Mouse (Mus musculus) forebrain, postnatal 0 days (tissue): ENCODE results near the gene Ift52. TPM values are rescaled to one million over a fixed set of nuclear protein-coding genes. Genes with fewer than 3 reads are reported as not detected.

Source experiments
- ATAC-seq: fragments of 200-750 bp; cut with Nextera tagmentation; 2 replicates; pipeline ENCODE4 v1.8.0; 2017; ENCODE audit warnings: mild to moderate bottlenecking, moderate library complexity
- DNase-seq: peaks from one replicate; pipeline ENCODE4 v3.0.0-alpha.2; 2015
- H3K27ac ChIP-seq: fragments of 300-500 bp; sonication (generic); 2 replicates; pipeline ENCODE4 v1.5.1; 2014; ENCODE audit warnings: low read depth, mild to moderate bottlenecking, antibody characterized with exemption, low read length, moderate library complexity, mixed read lengths
- H3K27me3 ChIP-seq: fragments of 300-500 bp; sonication (generic); 2 replicates; pipeline ENCODE4 v1.6.1; 2014; ENCODE audit warnings: mild to moderate bottlenecking, low read length, mixed read lengths; ENCODE audit not compliant: insufficient read depth
- H3K36me3 ChIP-seq: fragments of 300-500 bp; sonication (generic); 2 replicates; pipeline ENCODE4 v1.6.1; 2014; ENCODE audit warnings: mild to moderate bottlenecking, moderate library complexity; ENCODE audit not compliant: insufficient read depth
- H3K4me1 ChIP-seq: fragments of 300-500 bp; sonication (generic); 2 replicates; pipeline ENCODE4 v1.6.1; 2014; ENCODE audit warnings: antibody characterized with exemption; ENCODE audit not compliant: insufficient read depth
- H3K4me2 ChIP-seq: fragments of 300-500 bp; sonication (generic); 2 replicates; pipeline ENCODE4 v1.6.1; 2014; ENCODE audit warnings: low read depth, mild to moderate bottlenecking, moderate library complexity
- H3K4me3 ChIP-seq: fragments of 300-500 bp; sonication (generic); 2 replicates; pipeline ENCODE4 v1.5.1; 2014; ENCODE audit warnings: low read depth, low read length, mixed read lengths
- H3K9ac ChIP-seq: fragments of 300-500 bp; sonication (generic); 2 replicates; pipeline ENCODE4 v1.6.1; 2014; ENCODE audit warnings: mild to moderate bottlenecking
- H3K9me3 ChIP-seq: fragments of 300-500 bp; sonication (generic); 2 replicates; pipeline ENCODE4 v1.6.1; 2016; ENCODE audit warnings: low read length
- CTCF ChIP-seq: sonication (generic); IDR thresholded peaks from 2 replicates; pipeline ENCODE4 v1.5.1; 2016; ENCODE audit warnings: antibody characterized with exemption, control low read depth, low read depth
- WGBS: fragments of 180-500 bp; shearing (Covaris S2); extraction: QIAGEN DNeasy Blood & Tissue Kit; methylation state at CpG from one replicate; pipeline ENCODE4 v1.1.7; 2014; 5-methylcytosine and 5-hydroxymethylcytosine counted together
- polyA plus RNA-seq: library from polyadenylated mRNA; unstranded; fragments of >200 nt; fragmentation: Nextera tagmentation; extraction: Ambion mirVana; gene quantifications from 2 replicates; pipeline ENCODE4 v1.2.1, GENCODE M21; 2015
- total RNA-seq: library from RNA; depleted of rRNA; stranded (reverse); fragments of >200 nt; gene quantifications from 2 replicates; pipeline ENCODE4 v1.2.3, GENCODE M21; 2014; rRNA removed

The Ift52 gene
- 16.0 and 21.3 TPM in 2 replicates for total RNA-seq
- 26.5 and 31.4 TPM in 2 replicates for polyA plus RNA-seq

GRCm38 (mm10) chr2:163016916-163017743 is at the start of gene Ift52:
Gene Ift52 (plus strand): TSS chr2:163017354.
- Histone ChIP-seq H3K9ac (peak within 1 kb of the TSS; percentile 78), H3K4me3 (peak within 1 kb of the TSS; percentile 76), H3K9me3 (no peaks in the 10 kb centered on the region), H3K4me1 (no peaks in the 10 kb centered on the region), H3K27me3 (no peaks in the 10 kb centered on the region; the same call in 1 of the 2 replicates), H3K4me2 (peak within 1 kb of the TSS; percentile 70), H3K27ac (peak within 1 kb of the TSS; percentile 83), H3K36me3 (no peaks in the 10 kb centered on the region)
- WGBS: under 1% methylated on average over 57 of the region's 57 CpGs
- no peak for TF ChIP-seq CTCF
- peak; percentile 95 for DNase-seq
- peak; percentile 96 for ATAC-seq

DNA sequence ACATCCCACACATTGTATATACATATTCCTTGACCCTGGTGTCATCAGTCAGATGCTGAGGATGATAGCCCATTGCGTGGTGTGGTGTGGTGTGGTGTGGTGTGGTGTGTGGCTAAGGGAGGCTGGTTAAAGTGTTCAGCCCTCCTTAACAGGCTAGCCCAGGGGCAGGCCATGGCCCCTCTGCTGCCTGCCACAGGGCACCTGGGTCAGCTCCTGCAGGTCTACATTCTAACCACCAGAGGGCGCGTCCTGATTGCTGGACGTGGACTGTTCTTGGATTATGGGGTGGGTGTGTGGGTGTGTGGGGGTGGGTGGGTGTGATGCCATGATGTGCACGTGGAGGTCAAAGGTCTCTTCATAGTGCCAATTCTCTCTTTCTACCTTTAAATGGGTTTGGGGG is 48.8 kb upstream of the Ift52 start:
- Histone ChIP-seq H3K4me2 (no peak overlapping the region), H3K27ac (no peak overlapping the region), H3K9me3 (no peaks in the 10 kb centered on the region), H3K9ac (no peak overlapping the region), H3K36me3 (no peaks in the 10 kb centered on the region), H3K4me3 (no peak overlapping the region), H3K27me3 (no peaks in the 10 kb centered on the region), H3K4me1 (no peaks in the 10 kb centered on the region)
- TF ChIP-seq CTCF: peak; percentile 83
- DNase-seq (peak; percentile 22), ATAC-seq (no peak)
- 10% methylated on average over 5 of the region's 5 CpGs for WGBS

DNA sequence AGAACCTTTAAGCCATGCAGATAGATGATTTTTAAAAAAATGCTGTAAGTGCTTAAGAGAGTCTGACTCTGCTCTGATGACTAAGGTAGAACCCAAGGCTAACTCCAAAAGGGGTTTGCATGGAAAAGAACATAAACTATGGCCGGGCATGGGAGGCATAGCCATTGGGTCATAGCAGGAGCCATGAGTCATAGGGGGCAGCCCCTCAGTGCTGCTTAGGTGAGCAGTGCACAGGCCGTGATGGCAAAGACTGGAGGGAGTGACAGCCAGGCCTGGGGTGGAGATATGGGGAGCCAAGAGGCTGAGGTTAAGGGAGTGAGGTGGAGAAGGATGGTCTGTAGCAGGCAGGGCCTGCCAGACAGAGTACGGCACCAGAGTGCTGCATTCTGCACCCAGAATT is 48.1 kb upstream of the Ift52 start:
- Histone ChIP-seq H3K4me3 (no peak overlapping the region), H3K36me3 (no peaks in the 10 kb centered on the region), H3K9me3 (no peaks in the 10 kb centered on the region), H3K27ac (no peak overlapping the region), H3K4me2 (no peak overlapping the region), H3K9ac (no peak overlapping the region), H3K27me3 (no peaks in the 10 kb centered on the region), H3K4me1 (no peaks in the 10 kb centered on the region)
- TF ChIP-seq CTCF: no peak
- DNase-seq: no peak
- WGBS: 83% methylated on average over 3 of the region's 3 CpGs
- no peak for ATAC-seq

GRCm38 (mm10) chr2:162970896-162971295 is 46.3 kb upstream of the Ift52 start:
- no peaks in the 10 kb centered on the region for H3K27me3 ChIP-seq
- no peak for TF ChIP-seq CTCF
- H3K27ac ChIP-seq: no peak overlapping the region
- DNase-seq: no peak
- no peaks in the 10 kb centered on the region for H3K9me3 ChIP-seq
- whole genome bisulfite sequencing: 84% methylated on average over 6 of the region's 6 CpGs
- no peaks in the 10 kb centered on the region for H3K36me3 ChIP-seq
- ATAC-seq: no peak
- no peak overlapping the region for H3K4me2 ChIP-seq
- no peak overlapping the region for H3K9ac ChIP-seq
- H3K4me3 ChIP-seq: no peak overlapping the region
- H3K4me1 ChIP-seq: peaks cover 5% of the 10 kb centered on the region; the same call in 1 of the 2 replicates

DNA sequence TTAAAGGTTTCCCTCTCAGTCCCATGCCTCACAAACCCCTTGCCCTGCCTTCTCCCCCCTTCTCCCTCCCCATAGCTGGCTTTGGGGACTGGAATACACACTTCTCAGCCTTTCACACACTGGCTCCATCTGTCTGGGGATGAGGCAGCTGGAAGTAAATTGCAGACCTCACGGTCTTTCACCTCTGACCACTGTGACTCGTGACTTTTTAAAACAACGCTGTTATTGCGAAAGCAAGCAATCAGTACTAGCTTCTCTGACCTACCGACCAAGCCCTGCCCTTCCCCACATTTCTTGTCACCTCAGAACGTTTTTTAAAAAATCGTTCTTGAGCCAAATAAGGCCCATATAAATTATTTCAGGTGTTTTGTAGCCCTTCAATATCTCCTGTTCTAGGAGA is 44.4 kb upstream of the Ift52 start:
- ATAC-seq (no peak), DNase-seq (no peak)
- Histone ChIP-seq H3K36me3 (no peaks in the 10 kb centered on the region), H3K9me3 (no peaks in the 10 kb centered on the region), H3K4me1 (peaks cover 5% of the 10 kb centered on the region; the same call in 1 of the 2 replicates), H3K9ac (no peak overlapping the region), H3K27ac (no peak overlapping the region), H3K4me2 (no peak overlapping the region), H3K4me3 (no peak overlapping the region), H3K27me3 (no peaks in the 10 kb centered on the region)
- WGBS: 77% methylated on average over 7 of the region's 7 CpGs
- no peak for TF ChIP-seq CTCF

GRCm38 (mm10) chr2:162973206-162973605 is 43.9 kb upstream of the Ift52 start:
- WGBS: 75% methylated on average over 5 of the region's 5 CpGs

DNA sequence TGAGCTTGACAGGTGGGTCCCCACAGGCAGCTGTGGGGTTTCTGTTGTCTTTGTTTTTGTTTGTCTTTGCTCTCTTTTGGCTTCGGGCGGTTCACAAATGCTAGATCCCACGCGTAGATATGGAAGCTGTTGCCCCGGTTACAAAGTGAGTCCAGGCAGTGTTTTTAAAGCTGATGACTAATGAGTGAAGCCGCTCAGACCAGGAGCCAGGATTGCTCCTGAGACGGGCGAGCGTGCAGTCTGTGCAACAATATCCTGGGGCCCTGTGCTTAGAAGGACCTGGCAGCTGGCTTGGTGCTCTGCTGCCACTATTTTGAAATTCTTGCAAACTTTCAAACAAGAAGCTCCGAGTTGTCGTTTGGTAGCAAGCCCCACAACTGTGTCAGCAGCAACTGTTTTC is 43.5 kb upstream of the Ift52 start:
- Histone ChIP-seq H3K9me3 (no peaks in the 10 kb centered on the region), H3K36me3 (no peaks in the 10 kb centered on the region), H3K27me3 (no peaks in the 10 kb centered on the region), H3K9ac (no peak overlapping the region), H3K4me3 (no peak overlapping the region), H3K4me2 (no peak overlapping the region), H3K4me1 (peaks cover 5% of the 10 kb centered on the region; the same call in 1 of the 2 replicates), H3K27ac (no peak overlapping the region)
- WGBS: 14% methylated on average over 11 of the region's 11 CpGs
- no peak for TF ChIP-seq CTCF
- no peak; the same call in 1 of the 2 replicates for ATAC-seq
- DNase-seq: peak; percentile 22

More at GRCm38 (mm10) chr2:162973206-162973605, 43.9 kb upstream of the Ift52 start:
- H3K4me2 ChIP-seq: no peak overlapping the region
- TF ChIP-seq CTCF: no peak
- H3K4me1 ChIP-seq: peaks cover 5% of the 10 kb centered on the region; the same call in 1 of the 2 replicates
- H3K9ac ChIP-seq: no peak overlapping the region
- no peaks in the 10 kb centered on the region for H3K27me3 ChIP-seq
- no peaks in the 10 kb centered on the region for H3K36me3 ChIP-seq
- H3K4me3 ChIP-seq: no peak overlapping the region
- no peak for DNase-seq
- H3K9me3 ChIP-seq: no peaks in the 10 kb centered on the region
- ATAC-seq: no peak
- H3K27ac ChIP-seq: no peak overlapping the region
